Mouse (Mus musculus) thymus, adult 2 months (tissue): ENCODE results near the gene Lyg1. TPM values are rescaled to one million over a fixed set of nuclear protein-coding genes. Genes with fewer than 3 reads are reported as not detected.

ENCODE experiments used
- DNase-seq: peaks from one replicate; pipeline ENCODE4 v3.0.0; 2021
- H3K27ac ChIP-seq: fragments of 200-500 bp; 2 replicates; pipeline ENCODE4 v1.5.1; 2012; ENCODE audit warnings: low read length, control low read depth; ENCODE audit not compliant: control insufficient read depth, insufficient read depth
- H3K27me3 ChIP-seq: fragments of 200-500 bp; 2 replicates; pipeline ENCODE4 v1.6.1; 2012; ENCODE audit warnings: mild to moderate bottlenecking, low read length, moderate library complexity, mixed read lengths; ENCODE audit not compliant: control insufficient read depth, insufficient read depth
- H3K36me3 ChIP-seq: fragments of 200-500 bp; 2 replicates; pipeline ENCODE4 v1.6.1; 2012; ENCODE audit warnings: mild to moderate bottlenecking, low read length, moderate library complexity; ENCODE audit not compliant: control insufficient read depth, insufficient read depth
- H3K4me1 ChIP-seq: fragments of 200-500 bp; replicated peaks from 2 replicates; pipeline ENCODE4 v1.6.1; 2012; ENCODE audit warnings: low read length; ENCODE audit not compliant: control insufficient read depth, insufficient read depth
- H3K4me3 ChIP-seq: fragments of 200-500 bp; 2 replicates; pipeline ENCODE4 v1.5.1; 2012; ENCODE audit warnings: mild to moderate bottlenecking, low read length, control low read depth, moderate library complexity; ENCODE audit not compliant: control insufficient read depth, insufficient read depth
- CTCF ChIP-seq: fragments of 200-500 bp; IDR thresholded peaks from 2 replicates; pipeline ENCODE4 v1.5.1; 2012; ENCODE audit warnings: mild to moderate bottlenecking, control low read depth, low read length, moderate library complexity, borderline replicate concordance; ENCODE audit not compliant: control insufficient read depth, poor library complexity, insufficient read depth; ENCODE audit errors: extremely low read depth
- POLR2A ChIP-seq: fragments of 200-500 bp; IDR thresholded peaks from 2 replicates; pipeline ENCODE4 v1.6.1; 2012; ENCODE audit warnings: mild to moderate bottlenecking, low read length, control low read depth, moderate library complexity; ENCODE audit not compliant: control insufficient read depth, poor library complexity, insufficient read depth; ENCODE audit errors: extremely low read depth
- WGBS: fragments of 180-500 bp; shearing (Covaris S2); methylation state at CpG from one replicate; pipeline ENCODE4 v1.1.7; 2018; 5-methylcytosine and 5-hydroxymethylcytosine counted together
- polyA plus RNA-seq: library from polyadenylated mRNA; depleted of rRNA; stranded (reverse); fragments of >200 nt; gene quantifications from 2 replicates; pipeline ENCODE4 v1.2.3, GENCODE M21; 2012

The Lyg1 gene
- polyA plus RNA-seq, 1 experiment, result not detected

DNA sequence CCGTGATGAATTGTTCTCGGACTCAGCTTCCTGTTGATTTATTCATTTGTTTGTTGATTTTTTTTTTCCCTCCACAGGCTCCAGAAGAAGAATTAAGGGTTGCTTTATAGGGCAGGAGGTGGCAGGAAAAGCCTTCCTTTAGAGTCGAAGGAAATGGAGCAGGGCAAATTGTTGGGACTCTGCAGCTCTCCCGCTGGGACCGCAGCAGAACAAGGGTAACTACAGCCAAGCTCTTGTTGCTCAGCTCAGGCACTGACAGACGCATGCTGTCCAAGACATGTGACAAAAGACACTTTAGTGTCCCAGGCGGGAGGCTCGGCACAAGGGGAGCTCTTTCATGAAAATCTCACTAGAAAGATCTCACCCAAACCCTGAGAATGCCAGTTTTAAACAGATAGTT is 35.0 kb downstream of the Lyg1 start:
- Histone ChIP-seq H3K36me3 (no peaks in the 10 kb centered on the region), H3K4me1 (no peaks in the 10 kb centered on the region), H3K27me3 (no peaks in the 10 kb centered on the region), H3K4me3 (no peak overlapping the region), H3K27ac (no peak overlapping the region)
- DNase-seq, result no peak
- 67% methylated on average over 8 of the region's 8 CpGs for WGBS
- no peak for TF ChIP-seq POLR2A
- TF ChIP-seq CTCF, result no peak

DNA sequence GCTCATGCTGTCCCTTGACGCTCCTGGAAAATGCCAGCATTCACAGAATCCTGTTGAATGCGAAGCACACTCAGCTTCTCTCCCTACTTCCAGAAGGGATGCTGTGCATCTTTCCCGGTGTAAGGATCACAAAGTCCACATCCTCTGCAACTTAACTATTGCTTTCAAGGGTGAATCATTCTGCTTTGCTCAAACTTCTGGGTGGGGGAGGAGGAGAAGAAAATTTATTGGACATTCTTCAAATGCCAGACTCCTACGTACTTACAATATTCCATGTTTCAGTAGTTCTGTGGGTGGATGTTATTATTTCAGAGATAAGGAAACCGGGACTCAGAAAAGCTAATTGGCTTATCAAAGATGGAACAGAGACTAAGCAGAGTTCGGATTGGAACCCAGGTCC is 39.5 kb downstream of the Lyg1 start:
- H3K4me3 ChIP-seq, result no peak overlapping the region
- TF ChIP-seq POLR2A, result no peak
- TF ChIP-seq CTCF, result no peak
- H3K27ac ChIP-seq, result no peak overlapping the region
- no peaks in the 10 kb centered on the region for H3K4me1 ChIP-seq
- H3K27me3 ChIP-seq, result no peaks in the 10 kb centered on the region
- WGBS, result 86% methylated on average over 6 of the region's 6 CpGs
- DNase-seq, result no peak
- no peaks in the 10 kb centered on the region for H3K36me3 ChIP-seq

DNA sequence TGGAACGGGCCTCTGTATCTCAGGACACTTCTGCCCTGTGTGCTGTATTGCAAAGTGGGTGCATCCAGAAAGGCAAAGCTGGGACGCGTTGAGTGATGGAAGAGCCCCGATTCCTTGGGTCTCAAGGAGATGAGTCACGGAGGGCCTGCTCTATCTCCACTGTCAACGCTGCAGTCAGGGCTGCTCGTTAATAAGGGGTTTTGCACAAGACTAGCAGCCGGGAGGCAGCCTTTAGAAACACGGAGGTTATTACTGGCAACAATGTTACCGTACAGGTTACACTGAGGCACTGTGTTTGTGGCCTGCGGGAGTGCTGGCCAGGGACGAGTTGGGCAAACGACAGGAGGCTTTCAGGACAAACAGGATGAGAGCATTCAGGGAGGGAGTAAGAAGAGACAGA is 39.9 kb downstream of the Lyg1 start:
- TF ChIP-seq POLR2A (no peak), CTCF (no peak)
- 83% methylated on average over 13 of the region's 13 CpGs for WGBS

DNA sequence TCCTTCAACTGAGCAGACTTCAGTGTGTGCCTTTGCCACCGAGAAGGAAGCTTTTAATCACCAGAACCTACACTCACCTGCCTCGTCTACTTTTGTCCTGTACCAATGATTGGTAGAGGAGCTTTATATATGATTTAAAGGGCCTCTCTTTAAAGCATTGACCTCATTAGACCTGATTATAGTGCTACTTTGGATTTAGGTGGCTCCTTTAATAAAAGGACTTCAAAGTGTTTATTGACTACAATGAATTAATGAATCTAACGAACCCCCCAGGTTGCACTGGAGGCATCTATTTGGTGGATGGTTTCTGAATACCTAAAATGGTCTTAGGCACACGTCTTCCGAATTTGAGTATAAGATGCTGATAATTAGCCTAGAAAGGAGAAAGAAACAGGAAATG is 41.2 kb downstream of the Lyg1 start, which contains the start of gene Lyg2:
Gene Lyg2, minus strand, starts transcription at position 101 of the 400 bp plus-strand sequence.
- no peaks in the 10 kb centered on the region for H3K27me3 ChIP-seq
- no peak within 1 kb of the TSS for H3K4me3 ChIP-seq
- TF ChIP-seq CTCF (no peak), POLR2A (no peak)
- 83% methylated on average over 5 of the region's 5 CpGs for WGBS
- H3K27ac ChIP-seq, result no peak within 1 kb of the TSS
- H3K4me1 ChIP-seq, result no peaks in the 10 kb centered on the region
- H3K36me3 ChIP-seq, result no peaks in the 10 kb centered on the region
- no peak for DNase-seq

More for the DNA sequence above, 39.9 kb downstream of the Lyg1 start:
- DNase-seq, result no peak
- no peaks in the 10 kb centered on the region for H3K36me3 ChIP-seq
- no peak overlapping the region for H3K4me3 ChIP-seq
- H3K27ac ChIP-seq, result no peak overlapping the region
- H3K27me3 ChIP-seq, result no peaks in the 10 kb centered on the region
- H3K4me1 ChIP-seq, result no peaks in the 10 kb centered on the region

DNA sequence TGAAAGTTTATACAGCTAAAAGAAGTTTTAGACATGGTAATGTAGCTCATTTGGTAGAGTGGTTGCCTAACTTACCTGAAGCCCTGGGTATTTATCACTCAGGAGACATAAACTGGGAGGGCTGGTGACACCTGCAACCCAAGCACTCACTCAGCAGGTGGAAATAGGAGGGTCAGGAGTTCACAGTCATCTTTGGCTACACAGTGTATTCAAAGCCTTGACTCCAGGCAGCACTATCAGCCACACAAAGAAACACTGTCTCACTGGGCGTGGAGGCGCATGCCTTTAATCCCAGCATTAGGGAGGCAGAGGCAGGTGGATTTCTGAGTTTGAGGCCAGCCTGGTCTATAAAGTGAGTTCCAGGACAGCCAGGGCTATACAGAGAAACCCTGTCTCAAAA is 44.8 kb downstream of the Lyg1 start:
- no peak for DNase-seq
- Histone ChIP-seq H3K27me3 (no peaks in the 10 kb centered on the region), H3K4me1 (no peaks in the 10 kb centered on the region), H3K4me3 (no peak overlapping the region), H3K36me3 (no peaks in the 10 kb centered on the region), H3K27ac (no peak overlapping the region)
- WGBS, result 93% methylated on average over 2 of the region's 2 CpGs
- TF ChIP-seq CTCF (no peak), POLR2A (no peak)

DNA sequence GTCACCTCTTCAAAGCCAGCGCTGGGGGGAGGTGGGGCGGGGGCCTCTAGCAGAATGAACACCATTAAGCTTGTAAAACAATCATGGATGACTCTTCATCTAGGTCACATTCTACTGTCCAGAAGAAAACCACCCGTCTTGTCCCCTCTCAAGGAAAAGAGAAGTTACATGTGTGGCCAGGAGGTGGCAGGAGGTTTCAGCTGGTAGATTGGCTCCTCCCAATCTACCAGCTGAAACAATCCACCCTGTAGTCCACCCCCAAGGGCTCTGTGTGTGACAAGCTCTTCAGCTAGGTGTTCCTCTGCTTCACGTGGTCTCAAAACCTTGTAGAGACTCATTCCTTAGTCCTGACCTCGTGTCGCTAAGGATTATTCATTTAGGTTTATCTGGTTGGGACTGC is 54.4 kb downstream of the Lyg1 start:
- H3K4me1 ChIP-seq, result no peaks in the 10 kb centered on the region
- no peak overlapping the region for H3K4me3 ChIP-seq
- no peaks in the 10 kb centered on the region for H3K27me3 ChIP-seq
- DNase-seq, result no peak
- WGBS, result 28% methylated on average over 6 of the region's 6 CpGs
- no peak overlapping the region for H3K27ac ChIP-seq
- H3K36me3 ChIP-seq, result peaks cover 12% of the 10 kb centered on the region
- TF ChIP-seq POLR2A, result no peak
- TF ChIP-seq CTCF, result no peak

DNA sequence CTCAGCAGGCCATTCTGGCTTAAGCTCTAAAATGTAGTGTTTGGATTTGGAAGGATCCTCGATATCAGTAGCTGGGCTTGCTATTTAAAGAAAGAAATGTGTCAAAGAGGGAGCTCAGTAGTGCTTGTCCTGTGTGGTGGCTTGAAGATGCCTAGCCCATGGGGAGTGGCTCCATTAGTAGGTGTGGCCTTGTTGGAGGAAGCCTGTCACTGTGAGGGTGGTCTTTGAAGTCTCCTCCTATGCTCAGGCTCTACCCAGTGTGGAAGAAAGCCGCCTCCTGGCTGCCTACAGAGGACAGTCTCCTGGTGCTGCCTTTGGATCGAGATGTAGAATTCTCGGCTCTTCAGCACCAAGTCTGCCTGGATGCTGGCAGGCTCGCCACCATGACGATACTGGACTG is 57.3 kb downstream of the Lyg1 start:
- Histone ChIP-seq H3K4me1 (no peaks in the 10 kb centered on the region), H3K27ac (no peak overlapping the region), H3K36me3 (peaks cover 35% of the 10 kb centered on the region), H3K27me3 (no peaks in the 10 kb centered on the region), H3K4me3 (no peak overlapping the region)
- 93% methylated on average over 6 of the region's 6 CpGs for WGBS
- no peak for TF ChIP-seq POLR2A
- TF ChIP-seq CTCF, result no peak
- no peak for DNase-seq
